Mouse (Mus musculus) small intestine, adult 2 months (tissue): ENCODE data around the gene Dync1i1. TPM values are rescaled to one million over a fixed set of nuclear protein-coding genes. Genes with fewer than 3 reads are reported as not detected.

ENCODE experiments used
- H3K27ac ChIP-seq: fragments of 200-500 bp; 2 replicates; pipeline ENCODE4 v1.5.1; 2012; ENCODE audit warnings: low read depth, low read length, control low read depth, inconsistent platforms; ENCODE audit not compliant: insufficient read depth
- H3K27me3 ChIP-seq: fragments of 200-500 bp; 2 replicates; pipeline ENCODE4 v1.6.1; 2012; ENCODE audit warnings: mild to moderate bottlenecking, moderate library complexity, low read length, inconsistent platforms; ENCODE audit not compliant: control insufficient read depth, insufficient read depth
- H3K36me3 ChIP-seq: fragments of 200-500 bp; 2 replicates; pipeline ENCODE4 v1.6.1; 2012; ENCODE audit warnings: mild to moderate bottlenecking, low read length, control low read depth, inconsistent platforms; ENCODE audit not compliant: control insufficient read depth, insufficient read depth
- H3K4me1 ChIP-seq: fragments of 200-500 bp; 2 replicates; pipeline ENCODE4 v1.6.1; 2012; ENCODE audit warnings: low read length, inconsistent platforms, mixed read lengths; ENCODE audit not compliant: control insufficient read depth, insufficient read depth, insufficient read length
- H3K4me3 ChIP-seq: fragments of 200-500 bp; 2 replicates; pipeline ENCODE4 v1.5.1; 2012; ENCODE audit warnings: low read depth, mild to moderate bottlenecking, control low read depth, inconsistent platforms, low read length, moderate library complexity
- CTCF ChIP-seq: fragments of 200-500 bp; IDR thresholded peaks from 2 replicates; pipeline ENCODE4 v1.5.1; 2012; ENCODE audit warnings: low read depth, mild to moderate bottlenecking, control low read depth, inconsistent platforms, low read length, moderate library complexity, mixed read lengths; ENCODE audit not compliant: insufficient replicate concordance, insufficient read length; ENCODE audit errors: extremely low read depth
- POLR2A ChIP-seq: fragments of 200-500 bp; IDR thresholded peaks from 2 replicates; pipeline ENCODE4 v1.6.1; 2012; ENCODE audit warnings: low read depth, mild to moderate bottlenecking, control low read depth, inconsistent platforms, low read length, moderate library complexity
- WGBS: fragments of 180-500 bp; shearing (Covaris S2); methylation state at CpG from one replicate; pipeline ENCODE4 v1.1.7; 2018; 5-methylcytosine and 5-hydroxymethylcytosine counted together
- polyA plus RNA-seq: library from polyadenylated mRNA; depleted of rRNA; stranded (reverse); fragments of >200 nt; gene quantifications from 2 replicates; pipeline ENCODE4 v1.2.3, GENCODE M21; 2012

Gene Dync1i1
- polyA plus RNA-seq, 1 experiment: 0.25 TPM

DNA sequence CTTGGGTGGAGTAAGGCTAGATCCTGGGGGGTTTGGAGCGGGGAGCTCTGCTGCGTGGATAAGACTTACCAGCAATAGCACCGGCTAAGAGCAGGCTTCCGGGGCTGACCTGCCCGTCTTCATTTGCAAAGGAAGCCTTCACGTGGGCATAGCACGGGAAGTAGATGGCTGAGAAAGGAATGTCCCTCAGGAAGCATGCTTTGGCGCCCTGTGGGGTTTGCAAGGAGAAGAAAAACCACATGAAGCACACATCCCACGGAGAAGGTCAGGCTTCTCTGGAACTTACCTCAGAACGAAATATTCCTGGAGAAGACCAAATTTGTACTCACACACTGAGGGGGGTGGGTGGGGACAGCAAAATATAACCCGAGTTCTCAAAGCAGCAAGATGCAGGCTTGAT, 327.3 kb downstream of the Dync1i1 start:
- Histone ChIP-seq H3K36me3 (no peaks in the 10 kb centered on the region), H3K27ac (no peak overlapping the region), H3K4me3 (no peak overlapping the region), H3K4me1 (no peaks in the 10 kb centered on the region), H3K27me3 (no peaks in the 10 kb centered on the region)
- no peak for TF ChIP-seq POLR2A
- TF ChIP-seq CTCF: no peak
- WGBS: 83% methylated on average over 11 of the region's 11 CpGs

DNA sequence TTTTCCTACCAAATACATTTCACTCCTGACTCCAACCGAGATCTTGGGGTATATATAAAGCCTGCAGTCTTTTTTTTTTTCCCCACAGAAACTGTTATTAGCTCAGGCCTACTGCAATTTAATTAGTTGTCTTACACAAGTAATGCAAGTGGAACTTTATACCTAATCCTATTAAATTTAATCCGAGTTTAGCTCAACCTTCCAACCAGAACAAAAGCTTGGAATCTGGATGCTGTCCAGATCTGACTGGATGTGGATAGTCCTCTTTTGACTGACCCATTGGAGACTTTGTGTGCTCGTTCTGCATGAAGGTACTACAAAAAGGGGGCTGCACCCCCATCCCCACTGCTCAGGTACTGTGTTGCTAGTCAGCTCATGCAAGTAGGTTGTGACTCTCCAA, 328.5 kb downstream of the Dync1i1 start:
- Histone ChIP-seq H3K36me3 (no peaks in the 10 kb centered on the region), H3K4me3 (no peak overlapping the region), H3K4me1 (no peaks in the 10 kb centered on the region), H3K27me3 (no peaks in the 10 kb centered on the region), H3K27ac (no peak overlapping the region)
- TF ChIP-seq POLR2A: no peak
- TF ChIP-seq CTCF: no peak
- 84% methylated on average over 3 of the region's 3 CpGs for WGBS

DNA sequence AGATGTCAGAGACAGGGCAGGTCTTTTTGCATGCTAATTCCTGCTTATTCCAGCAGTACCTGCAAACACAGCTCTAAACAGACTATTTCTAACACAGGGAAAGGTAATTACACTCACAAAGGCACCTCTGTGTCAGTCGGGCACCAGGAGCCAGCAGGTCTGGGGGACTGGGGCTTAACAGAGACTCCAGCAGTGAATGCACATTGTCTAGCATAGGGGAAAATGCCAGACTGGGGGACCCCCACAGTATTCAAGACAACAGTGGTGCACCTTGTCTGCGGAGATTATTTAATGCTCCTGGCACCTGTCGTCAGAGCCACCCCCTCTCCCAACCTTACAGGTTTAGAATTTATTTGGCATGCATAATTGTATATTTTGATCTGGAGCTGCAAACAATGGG, 333.1 kb downstream of the Dync1i1 start:
- no peak overlapping the region for H3K4me3 ChIP-seq
- H3K4me1 ChIP-seq: no peaks in the 10 kb centered on the region
- H3K36me3 ChIP-seq: no peaks in the 10 kb centered on the region
- H3K27ac ChIP-seq: no peak overlapping the region
- TF ChIP-seq POLR2A (no peak), CTCF (no peak)
- no peaks in the 10 kb centered on the region for H3K27me3 ChIP-seq
- WGBS: 92% methylated on average over 3 of the region's 3 CpGs

DNA sequence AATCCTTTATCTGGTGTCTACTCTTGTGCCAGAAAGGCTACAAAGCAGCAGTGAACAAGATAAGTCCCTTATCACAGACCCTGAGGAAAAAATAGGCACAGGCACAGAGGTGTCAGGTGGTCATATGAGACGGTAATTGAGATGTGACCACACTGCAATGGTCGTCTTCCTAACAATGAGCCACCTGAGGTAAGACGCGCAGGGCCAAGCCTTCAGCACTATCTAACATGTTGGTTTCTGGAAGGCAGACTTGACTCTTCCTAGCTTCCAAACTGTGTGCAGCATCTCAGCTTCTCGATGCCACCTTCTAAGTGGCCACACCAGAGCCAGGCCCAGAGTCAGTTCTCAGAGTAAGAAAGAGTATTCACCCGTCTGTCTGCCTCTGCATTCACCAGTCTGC, 341.8 kb downstream of the Dync1i1 start:
- no peak for TF ChIP-seq CTCF
- no peak for TF ChIP-seq POLR2A
- H3K27me3 ChIP-seq: no peaks in the 10 kb centered on the region
- no peaks in the 10 kb centered on the region for H3K36me3 ChIP-seq
- H3K4me1 ChIP-seq: no peaks in the 10 kb centered on the region
- no peak overlapping the region for H3K4me3 ChIP-seq
- WGBS: 93% methylated on average over 6 of the region's 6 CpGs
- H3K27ac ChIP-seq: no peak overlapping the region

DNA sequence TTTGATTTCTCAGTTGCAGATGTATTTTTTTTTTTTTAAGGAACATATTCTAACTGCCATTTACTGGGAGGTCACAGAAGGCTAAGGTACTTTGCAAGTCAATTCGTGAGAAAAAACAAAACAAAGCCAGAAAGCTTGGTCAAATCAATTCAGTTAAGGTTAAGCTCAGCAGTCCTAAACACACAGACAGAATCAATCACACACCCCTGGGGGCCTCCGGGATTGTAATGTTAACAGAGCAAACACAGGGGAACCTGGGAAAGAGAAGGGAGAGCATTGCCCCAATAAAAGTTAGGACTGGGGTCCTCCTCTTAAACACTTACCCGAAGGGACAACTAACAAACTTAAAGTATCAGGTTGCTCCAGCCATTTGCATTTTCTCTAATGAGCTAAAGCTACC, 344.6 kb downstream of the Dync1i1 start:
- TF ChIP-seq CTCF (no peak), POLR2A (no peak)
- WGBS: 28% methylated on average over 3 of the region's 3 CpGs
- H3K27me3 ChIP-seq: no peaks in the 10 kb centered on the region
- no peaks in the 10 kb centered on the region for H3K4me1 ChIP-seq
- H3K27ac ChIP-seq: no peak overlapping the region
- peaks cover 2% of the 10 kb centered on the region; the same call in 1 of the 2 replicates for H3K36me3 ChIP-seq
- H3K4me3 ChIP-seq: no peak overlapping the region

DNA sequence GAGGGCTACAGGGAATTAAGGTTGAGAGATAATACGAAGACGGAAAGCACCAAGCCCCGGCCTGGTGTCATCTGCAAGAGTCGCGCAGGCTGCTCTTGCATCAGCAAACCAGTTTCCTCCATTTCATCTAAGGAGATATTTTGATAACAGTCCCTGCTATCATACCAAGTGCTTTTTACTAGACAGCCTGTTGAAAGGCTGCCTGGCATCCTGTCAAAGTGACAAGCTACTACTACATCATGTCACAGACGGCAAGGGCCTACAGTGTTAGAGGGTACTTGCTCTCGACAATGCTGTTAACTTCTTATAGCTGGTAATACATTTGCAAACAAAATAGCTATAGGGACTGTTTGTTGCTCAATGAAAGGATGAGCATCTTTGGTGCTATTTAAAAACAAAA, 345.6 kb downstream of the Dync1i1 start:
- TF ChIP-seq CTCF (no peak), POLR2A (no peak)
- 93% methylated on average over 7 of the region's 7 CpGs for WGBS

DNA sequence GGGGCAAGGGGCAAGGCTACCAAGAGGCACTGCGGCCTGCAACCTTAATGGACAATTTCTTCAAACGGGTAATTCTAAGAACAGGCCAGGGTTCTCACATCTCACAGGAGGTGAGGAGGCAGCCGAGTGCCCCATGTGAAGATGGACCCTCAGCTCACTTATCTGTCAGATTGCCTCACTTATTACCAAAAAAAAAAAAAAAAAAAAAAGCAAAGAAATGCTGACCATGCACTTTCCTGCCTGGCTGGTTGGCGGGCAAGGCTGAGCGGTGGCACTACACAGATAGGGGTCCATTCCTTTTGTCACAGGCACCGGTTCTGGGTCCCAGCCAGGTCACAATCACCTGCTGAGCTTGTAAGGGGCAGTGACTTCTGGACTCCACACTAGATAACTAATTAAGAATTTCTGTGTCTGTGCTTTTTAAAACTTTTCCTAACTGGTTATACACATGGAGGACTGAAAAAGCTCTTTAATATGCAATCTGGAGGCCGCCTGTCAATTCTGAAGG, 350.6 kb downstream of the Dync1i1 start:
- H3K27ac ChIP-seq: no peak overlapping the region
- WGBS: 92% methylated on average over 7 of the region's 7 CpGs
- H3K27me3 ChIP-seq: no peaks in the 10 kb centered on the region
- TF ChIP-seq CTCF: no peak
- TF ChIP-seq POLR2A: no peak
- H3K4me1 ChIP-seq: no peaks in the 10 kb centered on the region
- no peak overlapping the region for H3K4me3 ChIP-seq
- peaks cover 3% of the 10 kb centered on the region; the same call in 1 of the 2 replicates for H3K36me3 ChIP-seq

More for the DNA sequence above, 345.6 kb downstream of the Dync1i1 start:
- Histone ChIP-seq H3K27me3 (no peaks in the 10 kb centered on the region), H3K36me3 (peaks cover 2% of the 10 kb centered on the region; the same call in 1 of the 2 replicates), H3K4me3 (no peak overlapping the region), H3K4me1 (no peaks in the 10 kb centered on the region), H3K27ac (no peak overlapping the region)
